Mouse (Mus musculus) embryo, embryonic 11 days (tissue): ENCODE results near the gene Gmpr2.
A peak's percentile ranks its signal among the peaks of the same experiment; 100 is the strongest.

Source experiments
- DNase-seq: peaks from one replicate; pipeline ENCODE4 v3.0.0-alpha.2; 2015

Gene Gmpr2

GRCm38 (mm10) chr14:55681160-55682117, 9.7 kb downstream of the Gmpr2 start, which contains the start of gene Tinf2:
Gene Tinf2 (minus strand): TSS chr14:55681820.
- peak; percentile 96 for DNase-seq

DNA sequence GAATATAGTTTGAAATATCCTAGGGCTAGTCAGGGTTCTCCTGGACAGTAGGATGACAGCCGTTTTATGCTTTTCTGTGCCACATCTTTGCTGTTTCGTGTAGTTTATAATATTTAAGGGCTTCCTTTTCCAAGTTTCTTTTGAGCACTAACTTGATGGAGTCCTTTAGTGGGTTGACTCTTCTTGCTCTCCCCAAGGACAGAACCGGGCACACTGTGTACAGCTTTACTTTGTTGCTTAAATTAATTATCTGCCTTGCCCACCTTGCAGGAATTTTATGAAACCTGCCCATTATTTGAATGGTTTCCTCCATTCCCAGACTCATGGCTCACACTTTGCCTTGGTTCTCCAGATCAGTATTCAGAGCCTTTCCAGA, 10.4 kb downstream of the Gmpr2 start:
- DNase-seq, result no peak

DNA sequence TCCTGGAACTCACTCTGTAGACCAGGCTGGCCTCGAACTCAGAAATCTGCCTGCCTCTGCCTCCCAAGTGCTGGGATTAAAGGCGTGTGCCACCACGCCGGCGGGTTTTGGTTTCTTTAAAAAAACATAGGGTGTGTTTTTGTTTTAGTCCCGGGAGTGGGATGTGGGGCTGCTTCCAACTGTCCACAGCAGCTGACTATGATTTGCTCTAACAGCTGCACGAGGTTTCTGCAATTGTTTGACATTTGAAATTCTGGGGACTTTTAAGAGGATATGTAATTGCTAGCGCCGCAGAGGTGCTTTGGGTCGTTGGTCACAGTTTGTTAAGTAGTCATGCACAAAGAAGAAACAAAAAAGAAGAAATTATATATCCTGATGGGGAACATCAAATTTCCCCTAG, 17.7 kb downstream of the Gmpr2 start:
- no peak for DNase-seq

DNA sequence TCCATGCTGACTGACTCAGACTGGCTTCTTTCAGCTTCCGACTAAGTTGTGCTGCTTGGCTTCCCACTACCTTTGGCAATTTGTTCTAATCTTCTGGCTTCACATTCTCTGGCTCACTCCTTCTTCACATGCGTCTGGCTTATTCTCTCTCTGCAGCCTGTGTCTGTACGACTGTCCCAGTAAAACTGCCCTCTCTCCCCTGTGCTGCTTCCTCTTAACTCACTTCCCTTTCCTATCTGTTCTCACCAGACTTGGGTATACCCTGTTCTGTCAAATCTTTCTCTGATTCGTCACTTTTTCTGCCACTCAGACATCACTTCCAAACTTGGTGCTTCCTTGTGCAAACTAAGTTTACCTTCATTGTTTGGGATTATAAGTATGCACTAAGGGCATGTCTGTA, 25.5 kb downstream of the Gmpr2 start:
- DNase-seq, result no peak

DNA sequence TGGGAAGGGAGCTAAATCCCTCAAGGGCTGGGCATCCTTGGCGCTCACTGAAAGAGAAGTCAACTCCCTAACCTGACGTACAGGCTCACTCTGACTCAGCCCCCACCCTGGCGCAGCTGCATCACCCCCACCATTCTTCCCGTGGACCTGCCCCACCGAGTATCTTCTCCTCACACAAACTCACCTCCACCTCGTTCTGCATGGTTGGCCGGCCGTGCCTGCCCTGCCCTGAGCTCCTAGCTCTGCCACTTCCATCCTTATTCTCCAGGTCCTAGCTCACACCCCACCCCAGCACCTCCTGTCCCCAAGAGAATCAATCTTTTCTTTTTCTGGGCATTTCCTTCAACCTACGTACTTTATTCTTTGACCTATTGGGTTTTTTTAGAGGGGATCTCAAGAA, 29.4 kb downstream of the Gmpr2 start:
- DNase-seq, result no peak

GRCm38 (mm10) chr14:55702761-55703160, 31.0 kb downstream of the Gmpr2 start:
- no peak for DNase-seq

DNA sequence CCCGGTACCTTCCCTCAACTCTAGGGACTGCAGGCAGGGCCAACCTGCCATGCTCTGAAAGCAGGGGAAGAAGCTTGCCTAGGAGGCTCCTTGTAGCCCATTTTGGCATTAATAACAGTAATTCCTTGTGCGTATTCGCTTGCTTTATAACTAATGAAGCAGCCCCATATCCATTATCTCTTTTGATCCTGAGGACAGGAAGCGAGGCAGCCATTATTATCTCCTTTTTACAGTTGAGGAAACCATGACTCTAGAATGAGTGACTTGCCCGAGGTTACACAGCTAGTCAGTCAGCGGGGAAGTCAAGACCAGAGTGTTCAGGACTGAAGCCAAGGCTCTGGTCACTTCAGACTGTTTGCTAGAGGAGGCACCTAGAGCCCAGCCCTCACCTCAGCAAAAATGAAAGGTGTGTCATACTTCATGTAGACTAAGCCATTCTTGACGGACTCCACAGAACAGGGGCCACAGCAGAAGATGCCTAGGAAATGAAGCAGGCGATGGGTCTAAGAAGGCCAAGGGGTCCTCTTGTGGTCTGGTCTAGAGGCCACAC, 34.4 kb downstream of the Gmpr2 start:
- no peak for DNase-seq

DNA sequence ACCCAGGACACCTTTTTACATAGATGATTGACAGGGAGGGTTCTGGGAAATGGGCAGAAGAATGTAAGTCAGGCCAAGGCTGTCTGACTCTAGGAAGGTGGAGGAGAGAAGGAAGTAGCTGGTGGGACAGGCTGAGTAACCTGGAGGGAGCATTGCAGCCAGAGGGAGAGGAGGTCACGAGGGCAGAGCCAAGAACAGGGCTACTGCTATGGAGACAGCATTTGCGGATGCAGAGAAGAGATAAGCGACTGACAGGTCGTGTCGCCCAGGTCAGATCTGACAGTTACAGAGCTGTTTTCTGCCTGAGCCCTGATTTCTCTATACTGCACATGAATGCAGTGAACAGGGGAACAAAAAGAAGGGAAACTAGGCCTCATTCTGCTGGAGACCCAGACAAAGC, 35.7 kb downstream of the Gmpr2 start:
- no peak for DNase-seq

DNA sequence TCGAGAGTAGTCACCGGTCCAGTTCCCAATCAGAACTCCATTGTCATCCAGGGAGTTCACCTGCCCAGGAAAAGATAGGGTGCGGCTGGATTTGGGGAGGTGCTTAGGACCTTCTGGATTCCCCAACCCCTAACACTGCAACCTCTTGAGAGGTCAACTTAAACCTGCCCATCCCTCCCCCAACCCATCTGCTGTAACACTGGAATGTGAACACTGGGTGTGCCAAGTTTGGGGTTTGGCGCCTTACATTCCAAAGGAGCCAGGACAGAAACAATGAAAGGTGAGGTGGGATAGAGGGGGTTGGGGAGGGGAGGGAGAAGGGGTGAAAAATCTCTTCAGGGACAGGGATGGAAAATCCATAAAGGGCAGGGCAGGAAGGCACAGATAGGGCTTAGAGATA, 37.8 kb downstream of the Gmpr2 start:
- DNase-seq, result no peak

GRCm38 (mm10) chr14:55711786-55712185, 40.0 kb downstream of the Gmpr2 start:
- no peak for DNase-seq

DNA sequence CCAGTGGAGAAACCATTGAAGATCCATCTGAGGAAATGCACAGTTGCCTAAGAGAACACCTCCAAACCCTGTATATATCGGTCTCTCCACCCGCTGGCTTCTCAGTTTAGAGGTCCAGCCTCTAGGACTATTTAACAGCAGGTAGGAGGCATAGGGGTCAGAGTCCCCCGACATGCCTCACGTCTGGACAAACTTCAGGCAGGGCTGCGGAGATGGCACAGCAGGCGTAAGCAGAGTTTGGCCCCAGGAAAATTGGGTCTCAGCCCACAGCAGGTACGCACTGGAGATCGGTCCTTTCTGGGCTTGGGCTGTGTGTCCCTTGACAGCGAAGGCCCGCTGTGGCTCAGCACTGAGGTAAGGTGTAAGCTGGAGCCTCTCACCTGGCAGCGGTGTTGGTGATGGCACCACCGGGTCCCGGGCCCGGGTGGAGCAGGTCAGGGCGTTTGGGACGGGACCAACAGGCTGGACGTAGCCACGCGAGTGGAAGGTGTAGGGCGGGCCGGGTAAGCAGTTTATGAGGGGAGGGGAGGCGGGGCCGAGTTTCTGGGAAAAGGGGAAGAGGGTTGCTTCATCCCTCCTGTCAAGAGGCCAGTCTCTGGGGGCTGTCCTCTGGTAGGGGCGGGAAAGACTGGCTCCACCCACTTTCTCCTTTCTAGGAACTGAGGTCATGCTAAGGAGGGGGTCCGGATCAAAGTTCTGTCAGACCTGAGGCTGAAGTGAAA, 41.4 kb downstream of the Gmpr2 start:
- DNase-seq, result peak; percentile 32

GRCm38 (mm10) chr14:55713729-55714122, 42.0 kb downstream of the Gmpr2 start, which contains the start of gene Tgm1:
Gene Tgm1 (minus strand): TSS chr14:55713926.
- DNase-seq, result no peak

DNA sequence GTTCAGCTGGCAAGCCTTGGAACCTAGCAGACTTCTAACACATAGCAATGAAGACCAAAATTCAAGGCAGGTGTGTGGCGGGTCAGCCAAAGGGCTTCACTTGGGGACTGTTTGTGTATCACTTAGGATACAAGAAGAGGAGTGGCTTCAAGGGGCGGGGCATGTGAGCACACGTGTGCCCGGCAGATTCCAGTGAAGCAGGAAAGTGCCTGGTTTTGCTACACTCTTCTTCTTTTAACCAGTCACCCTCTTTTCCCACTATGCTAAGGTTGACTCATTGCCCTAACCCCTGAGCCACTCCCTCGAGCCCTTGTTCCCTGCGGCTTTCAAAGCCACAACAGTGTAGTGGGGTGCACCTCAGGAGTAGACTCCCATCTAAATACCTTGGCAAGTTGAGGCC, 43.2 kb downstream of the Gmpr2 start:
- DNase-seq, result peak; percentile 13

GRCm38 (mm10) chr14:55716271-55716670, 44.5 kb downstream of the Gmpr2 start:
- DNase-seq, result no peak

DNA sequence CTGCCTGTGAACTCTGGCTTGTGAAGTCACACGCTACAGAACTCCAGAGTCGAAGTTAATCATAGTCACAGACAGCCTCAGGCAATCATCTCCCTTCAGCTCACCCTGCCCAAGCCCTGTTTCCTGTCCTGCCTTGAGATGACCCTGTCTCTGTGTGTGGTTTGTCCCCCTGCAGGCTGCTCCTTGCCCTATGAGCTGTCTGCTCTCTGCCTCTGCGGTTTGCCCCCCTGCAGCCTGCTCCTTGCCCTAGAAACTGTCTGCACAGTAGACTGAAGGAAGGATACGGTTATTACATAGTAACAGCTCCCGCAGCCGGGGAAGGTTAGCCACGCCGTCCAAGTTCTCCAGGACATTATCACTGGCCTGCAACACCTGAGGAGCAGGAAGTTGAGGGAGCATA, 45.1 kb downstream of the Gmpr2 start:
- no peak for DNase-seq

DNA sequence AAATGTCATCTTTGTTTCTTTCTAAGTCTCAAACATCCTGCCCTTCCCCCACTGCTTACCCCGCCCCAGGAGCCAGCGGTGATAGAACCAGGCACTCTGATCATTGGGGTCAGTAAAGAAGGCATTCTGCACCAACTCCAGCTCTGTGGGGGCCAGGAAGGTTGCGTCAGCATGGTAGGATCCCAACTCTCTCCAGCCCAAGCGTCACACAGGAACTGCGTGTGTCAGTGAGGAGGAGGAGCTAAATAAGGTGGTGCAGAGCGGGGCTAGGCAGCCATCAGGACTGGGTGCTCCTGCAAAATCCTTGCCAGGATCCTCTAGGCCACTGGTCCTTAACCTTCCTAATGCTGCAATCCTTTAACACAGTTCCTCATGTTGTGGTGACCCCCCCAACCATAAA, 48.0 kb downstream of the Gmpr2 start:
- DNase-seq, result no peak

DNA sequence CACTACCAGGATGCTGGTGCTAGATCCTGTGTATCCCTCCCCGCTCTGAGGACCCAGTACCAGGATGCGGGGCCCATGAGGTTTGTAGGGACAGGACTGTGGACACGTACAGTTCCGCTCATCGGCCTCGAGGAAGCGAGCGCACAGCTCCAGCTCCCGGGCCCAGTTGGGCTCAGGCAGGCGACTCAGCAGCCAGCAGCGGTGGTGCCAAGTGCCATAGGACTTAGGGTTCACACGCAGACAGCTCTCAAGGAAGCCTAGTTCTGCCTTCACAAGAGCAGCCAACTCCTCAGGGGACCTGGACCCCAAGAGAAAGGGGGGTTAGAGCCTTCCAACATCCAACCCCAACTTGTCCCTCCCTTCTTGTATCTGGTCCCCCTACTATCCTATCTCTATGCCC, 48.9 kb downstream of the Gmpr2 start:
- no peak for DNase-seq

GRCm38 (mm10) chr14:55721076-55721475, 49.3 kb downstream of the Gmpr2 start:
- no peak for DNase-seq

GRCm38 (mm10) chr14:55721700-55722437, 50.1 kb downstream of the Gmpr2 start, which contains the start of gene Rabggta:
Gene Rabggta (minus strand): TSS chr14:55722263.
- peak; percentile 97 for DNase-seq

DNA sequence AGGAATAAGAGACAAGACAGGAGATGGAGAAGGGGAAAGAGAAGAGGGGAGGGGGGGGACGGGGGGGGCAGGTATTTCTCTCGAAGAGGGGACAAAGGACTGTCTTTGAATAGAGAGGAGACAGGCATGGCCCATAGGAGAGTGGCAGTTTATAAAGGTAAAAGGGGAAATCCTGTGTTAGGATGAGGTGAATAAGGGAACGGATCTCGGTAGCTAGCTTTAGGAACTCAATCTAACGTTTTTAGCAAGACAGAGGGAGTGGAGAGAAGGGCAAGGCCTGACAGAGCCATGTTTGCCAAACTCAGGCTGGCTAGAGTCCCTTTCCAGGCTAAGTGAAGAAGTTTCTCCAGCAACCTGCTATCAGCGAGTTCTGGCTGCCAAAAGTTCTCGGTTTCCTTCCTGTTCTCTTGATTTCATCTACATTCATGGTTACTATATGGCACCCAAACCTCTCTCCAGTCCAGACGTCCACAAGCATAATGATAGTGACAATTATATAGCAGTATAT, 50.8 kb downstream of the Gmpr2 start:
- peak; percentile 10 for DNase-seq

DNA sequence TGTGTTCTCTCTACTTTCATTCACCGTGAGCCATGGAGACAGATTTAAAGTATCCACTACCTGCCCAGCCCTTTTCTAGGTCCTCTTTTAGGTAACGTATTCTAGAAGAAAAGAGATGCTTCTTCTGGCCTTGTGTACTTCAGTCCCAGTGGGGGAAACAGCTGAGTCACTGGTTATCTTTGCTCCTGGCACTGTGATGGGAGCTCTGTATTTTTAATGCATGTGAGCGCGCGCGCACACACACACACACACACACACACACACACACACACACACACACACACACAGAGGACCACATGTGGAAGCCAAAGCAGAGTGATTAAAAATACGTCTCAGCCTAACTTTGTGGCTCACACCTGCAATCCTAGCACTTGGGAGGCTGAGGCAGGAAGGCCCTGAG, 51.7 kb downstream of the Gmpr2 start:
- DNase-seq, result no peak

DNA sequence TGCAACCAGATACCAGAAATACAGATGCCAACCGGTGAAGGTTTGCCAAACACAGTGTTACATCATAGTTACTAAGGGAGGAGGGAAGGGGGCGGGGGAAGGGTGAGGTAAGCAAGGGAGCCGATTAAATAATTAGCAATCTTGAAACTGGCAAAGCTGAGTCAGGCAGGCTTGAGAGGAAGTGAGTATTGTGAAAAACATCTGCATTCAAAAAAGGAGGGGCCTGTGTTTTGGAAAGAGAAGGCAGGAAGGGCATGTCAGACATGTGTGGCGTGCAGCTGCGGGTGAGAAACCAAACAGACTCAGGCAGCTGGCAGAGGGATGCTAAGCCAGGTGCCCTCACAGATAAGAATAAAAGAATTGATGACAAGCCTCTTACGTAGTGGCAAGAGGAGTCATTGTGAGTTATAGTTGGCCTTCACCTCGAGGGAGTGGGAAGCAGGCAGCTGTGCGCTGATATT, 52.7 kb downstream of the Gmpr2 start:
- DNase-seq, result no peak

- no peak for DNase-seq
These were observed 54.5 kb downstream of the Gmpr2 start for GRCm38 (mm10) chr14:55726261-55726660.
